Mouse (Mus musculus): ENCODE measurements at regions not wholly inside any gene's neighbourhood (a gene's known extent, or its start where the extent isn't known, plus 50 kb on each side); places are given as distances from the start of the nearest gene placed in this dataset.

DNA sequence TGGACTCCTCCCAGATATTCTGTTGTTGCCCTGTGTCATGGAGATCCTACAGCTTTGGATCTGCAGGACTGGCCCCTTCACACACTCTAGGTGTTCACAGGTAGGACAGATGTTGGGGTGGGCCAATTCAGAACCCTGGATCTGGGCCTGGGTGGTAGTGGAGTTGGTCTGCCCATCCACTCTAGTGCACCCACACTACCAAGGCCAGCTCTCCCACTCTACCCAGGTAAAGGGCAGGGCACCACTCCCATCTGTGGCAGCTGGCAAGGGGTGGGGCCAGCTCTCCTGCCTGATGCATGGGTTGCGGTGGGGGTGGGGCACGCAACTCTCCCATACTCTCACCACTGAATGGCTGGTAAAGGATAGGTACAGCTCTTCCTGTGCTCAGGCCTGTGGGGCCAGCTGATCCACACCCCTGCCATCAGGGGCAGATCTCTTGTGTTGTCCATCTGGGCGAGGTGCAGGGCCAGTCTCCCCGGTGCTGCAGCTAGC, 76.5 kb downstream of the Gja1 start:
- DNase-seq (ENCODE audit: low spot score): no peak

DNA sequence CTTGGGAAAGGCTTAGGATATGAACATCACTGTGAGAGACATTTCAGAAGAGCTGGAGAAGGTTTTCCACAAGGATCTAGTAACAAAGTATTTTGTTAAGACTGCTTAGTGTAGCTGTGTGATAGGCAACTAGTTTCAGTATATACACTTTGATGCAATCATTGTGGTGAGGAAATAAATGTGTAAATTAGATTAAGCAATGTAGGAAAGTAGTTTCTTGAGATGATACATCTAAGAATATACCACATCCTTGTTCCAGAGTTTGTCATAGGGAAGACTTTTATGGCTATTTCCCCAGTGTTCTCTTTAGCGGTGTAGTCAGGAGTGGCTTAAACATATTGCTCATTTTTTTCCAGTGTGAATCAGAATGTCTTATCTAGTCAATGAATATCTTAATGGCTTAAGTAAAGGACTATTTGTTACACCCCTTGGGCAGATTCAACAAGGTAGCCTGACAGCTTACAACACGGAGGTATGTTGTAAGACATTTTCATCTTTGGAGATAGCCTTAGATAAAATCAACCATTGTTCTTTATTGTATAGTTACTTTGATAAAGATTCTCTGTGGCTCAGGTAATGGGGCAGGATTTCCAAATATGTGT, 78.8 kb downstream of the Gja1 start:
- DNase-seq (ENCODE audit: low spot score): no peak

DNA sequence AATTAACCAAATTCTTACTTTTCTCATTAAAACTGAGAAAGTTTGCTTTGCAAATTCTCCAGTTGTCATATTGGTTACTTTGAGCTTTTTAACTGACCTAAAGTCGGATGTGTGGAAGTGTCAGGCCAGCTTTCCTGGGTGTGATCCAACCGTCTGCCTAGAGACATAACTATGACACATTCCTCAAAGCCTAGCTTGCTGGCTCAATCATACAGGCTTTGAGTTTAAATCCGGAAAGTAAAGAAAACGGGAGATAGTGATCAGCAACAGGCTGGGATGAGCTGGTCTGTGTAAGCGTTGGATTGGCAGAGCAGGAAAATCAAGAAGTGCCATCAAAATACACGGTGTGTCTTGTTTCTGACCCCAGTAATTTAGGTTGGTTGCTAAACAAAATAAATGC, 91.4 kb downstream of the Gja1 start:
- DNase-seq (ENCODE audit: low spot score): peak; percentile 18

GRCm38 (mm10) chr10:56468993-56469712, 92.0 kb downstream of the Gja1 start:
- DNase-seq (ENCODE audit: low spot score): peak; percentile 68

- no peak for DNase-seq (ENCODE audit: low spot score)
Observed at GRCm38 (mm10) chr10:56469895-56470294, 92.8 kb downstream of the Gja1 start.

DNA sequence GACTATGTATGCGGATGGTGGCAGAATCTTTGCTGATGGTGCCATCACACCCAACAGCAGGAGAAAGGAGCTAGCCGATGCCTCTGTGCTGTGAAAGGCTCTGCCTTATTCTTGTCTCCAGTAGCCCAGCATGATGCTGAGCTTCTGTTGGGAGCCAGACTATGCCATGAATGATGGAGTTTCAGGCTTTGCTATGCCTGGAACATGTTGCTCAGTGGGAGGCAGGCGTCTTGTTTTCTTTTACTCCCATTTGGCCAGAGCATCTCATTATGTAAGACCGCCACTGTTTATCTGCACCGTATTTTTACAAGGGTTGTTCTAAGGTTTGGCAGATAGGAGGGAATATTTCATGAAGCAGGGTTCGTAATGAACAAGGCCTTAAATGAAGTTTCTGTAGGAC, 97.8 kb downstream of the Gja1 start:
- DNase-seq (ENCODE audit: low spot score): no peak

GRCm38 (mm10) chr10:56482156-56482716, 105.1 kb downstream of the Gja1 start:
- DNase-seq (ENCODE audit: low spot score): no peak

DNA sequence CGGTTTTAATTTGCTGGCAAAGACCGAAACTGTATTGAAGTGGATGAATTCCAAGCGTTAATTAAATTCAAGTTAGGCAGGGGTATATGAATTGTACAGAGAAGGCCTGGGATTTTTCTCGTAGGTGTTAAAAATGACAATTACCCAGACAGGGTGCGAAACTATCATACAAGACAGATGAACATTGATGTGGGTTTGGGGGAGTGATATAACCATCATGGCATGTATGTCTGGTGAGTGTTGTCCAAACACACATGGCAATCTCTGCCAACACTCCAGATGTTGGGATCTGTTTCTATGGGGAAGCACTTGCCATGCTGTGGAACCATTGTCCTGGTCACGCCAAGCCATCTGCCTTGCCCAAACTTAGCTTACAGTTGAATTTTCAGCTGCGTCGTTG, 107.8 kb downstream of the Gja1 start:
- DNase-seq (ENCODE audit: low spot score): no peak

DNA sequence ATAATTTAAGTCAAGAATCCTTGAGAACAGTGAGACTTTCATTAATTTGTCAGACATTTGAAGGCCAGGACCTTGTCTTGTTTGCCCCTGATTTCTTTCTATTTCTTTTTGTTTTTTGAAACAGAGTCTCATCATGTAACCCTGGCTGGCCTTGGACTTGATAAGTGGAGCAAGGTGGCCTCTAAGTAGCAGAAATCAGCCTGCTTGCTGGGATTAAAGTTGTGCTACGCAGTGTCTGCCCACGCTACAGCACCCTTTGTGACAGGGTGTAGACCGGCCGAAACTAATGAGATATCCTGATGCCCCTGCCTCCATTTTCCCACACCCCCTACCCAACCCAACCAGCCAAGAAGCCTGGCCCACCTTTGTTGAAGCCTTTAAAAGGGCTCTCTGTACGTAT, 108.6 kb downstream of the Gja1 start:
- no peak for DNase-seq (ENCODE audit: low spot score)

DNA sequence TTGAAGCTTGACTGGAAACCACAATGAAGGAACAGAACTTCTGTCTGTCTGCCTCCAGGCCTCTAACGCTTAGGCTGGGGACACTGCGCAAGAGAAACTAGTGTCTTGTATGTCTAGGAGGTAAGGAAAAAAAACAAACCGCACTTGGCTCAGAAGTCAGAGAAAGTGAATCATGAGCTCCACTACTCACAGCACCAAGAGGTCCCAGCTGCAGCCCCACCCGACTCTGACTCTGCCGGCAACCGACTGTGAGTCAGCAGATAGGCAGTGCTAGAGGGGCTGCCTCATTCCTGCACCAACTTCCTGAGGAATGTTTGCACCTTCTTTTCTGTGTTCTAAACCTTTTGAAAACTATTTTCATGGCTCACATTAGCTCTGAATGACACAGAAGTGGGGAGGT, 109.5 kb downstream of the Gja1 start:
- DNase-seq (ENCODE audit: low spot score): no peak

GRCm38 (mm10) chr10:56493461-56493860, 116.3 kb downstream of the Gja1 start:
- no peak for DNase-seq (ENCODE audit: low spot score)

- no peak for DNase-seq (ENCODE audit: low spot score)
Observed at GRCm38 (mm10) chr10:56495352-56495751, 118.2 kb downstream of the Gja1 start.

DNA sequence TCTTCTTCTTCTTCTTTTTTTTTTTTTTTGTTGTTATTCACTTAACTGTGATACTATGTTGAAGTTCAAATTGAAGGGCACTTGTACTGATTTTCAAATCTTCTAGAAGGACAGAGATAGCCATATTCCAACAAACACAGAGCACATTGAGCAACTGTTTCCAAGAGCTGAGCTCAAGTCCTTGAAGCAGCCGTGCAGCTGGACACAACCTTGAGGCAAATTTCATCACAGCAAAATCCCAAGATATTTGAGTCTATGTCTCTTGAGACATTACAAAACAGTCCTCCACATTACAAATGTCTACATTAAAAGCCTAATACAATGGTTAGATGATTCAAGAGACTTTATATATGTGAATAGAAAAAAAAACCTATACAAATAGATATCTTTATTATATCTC, 141.9 kb downstream of the Gja1 start:
- DNase-seq (ENCODE audit: low spot score): no peak

DNA sequence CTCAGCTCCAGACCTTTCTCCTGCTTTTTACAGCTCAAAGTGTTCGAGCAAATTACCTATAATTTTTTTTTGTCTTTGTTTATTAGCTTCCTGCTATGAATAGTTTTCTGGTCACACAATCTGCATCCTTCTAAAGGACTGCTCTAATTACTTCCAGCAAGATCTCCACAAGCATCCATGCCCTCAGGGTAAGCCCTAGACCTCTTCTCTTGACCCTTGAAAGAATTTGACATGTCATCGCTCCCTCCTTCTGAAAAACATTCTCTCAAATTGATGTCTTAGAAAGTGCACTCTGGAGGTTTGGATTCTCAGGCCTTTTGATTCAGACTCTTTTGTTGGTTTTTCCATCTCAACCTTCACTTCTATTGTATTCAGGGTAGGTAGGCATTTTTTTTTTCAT, 148.7 kb downstream of the Gja1 start:
- peak; percentile 74 for DNase-seq (ENCODE audit: low spot score)

DNA sequence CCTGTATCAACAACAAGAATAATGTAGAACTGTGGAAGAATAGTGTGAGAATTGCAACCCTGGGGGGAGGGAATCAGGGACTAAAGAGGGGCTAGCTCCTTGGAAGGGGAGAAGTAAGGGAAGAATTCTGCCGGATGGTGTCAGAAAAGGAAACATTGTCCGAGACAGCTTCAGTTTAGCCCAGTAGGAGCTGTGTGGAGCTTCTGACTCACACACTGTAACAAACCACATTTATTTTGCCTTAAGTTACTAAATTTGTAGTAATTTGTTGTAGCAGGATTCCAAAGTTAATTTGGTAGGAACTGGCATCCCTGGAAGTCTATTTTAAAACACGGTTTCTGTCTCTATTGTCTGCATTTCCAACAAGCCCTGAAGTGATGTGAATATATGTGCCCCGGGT, 160.0 kb downstream of the Gja1 start:
- DNase-seq (ENCODE audit: low spot score): no peak

GRCm38 (mm10) chr10:56539827-56540511, 162.8 kb downstream of the Gja1 start:
- DNase-seq (ENCODE audit: low spot score): no peak

GRCm38 (mm10) chr10:56542106-56542505, 165.0 kb downstream of the Gja1 start:
- no peak for DNase-seq (ENCODE audit: low spot score)

DNA sequence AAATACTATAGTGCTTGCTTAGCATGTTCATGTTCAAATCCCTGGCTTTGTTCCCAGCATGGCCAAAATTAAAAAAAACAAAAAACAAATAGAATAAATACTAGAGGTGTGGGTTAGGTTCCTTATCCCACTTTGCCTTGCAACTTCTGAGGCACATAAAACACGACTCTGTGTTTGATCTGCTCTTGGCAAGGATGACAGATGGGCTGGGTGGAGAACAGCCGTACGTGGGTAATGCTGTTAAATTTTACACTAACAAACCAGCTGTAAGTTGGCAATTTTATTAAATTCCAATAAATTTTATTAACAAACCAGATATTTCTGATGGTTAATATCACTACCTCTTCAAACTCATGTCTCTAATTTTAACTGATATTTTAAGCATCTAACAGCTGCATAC, 168.9 kb downstream of the Gja1 start:
- no peak for DNase-seq (ENCODE audit: low spot score)

DNA sequence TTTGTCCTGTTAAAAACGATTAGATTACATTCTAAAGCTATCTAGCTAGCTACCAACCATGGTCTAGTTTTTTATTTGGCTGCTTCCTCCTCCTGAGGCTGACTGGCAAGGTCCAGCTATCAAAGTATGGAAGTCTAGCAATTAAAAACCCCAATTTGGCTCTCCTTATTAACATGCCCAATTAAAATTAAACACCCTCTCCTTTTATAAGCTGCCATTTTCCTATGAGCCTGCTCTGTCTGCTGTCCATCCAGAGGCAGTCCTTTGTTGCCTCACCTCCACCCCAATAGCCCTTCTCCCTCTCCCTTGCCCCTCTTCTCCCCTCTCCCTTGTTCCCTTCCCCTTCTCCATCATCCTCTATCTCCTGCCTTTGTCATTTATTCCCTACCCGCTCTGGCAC, 169.7 kb downstream of the Gja1 start:
- no peak for DNase-seq (ENCODE audit: low spot score)

DNA sequence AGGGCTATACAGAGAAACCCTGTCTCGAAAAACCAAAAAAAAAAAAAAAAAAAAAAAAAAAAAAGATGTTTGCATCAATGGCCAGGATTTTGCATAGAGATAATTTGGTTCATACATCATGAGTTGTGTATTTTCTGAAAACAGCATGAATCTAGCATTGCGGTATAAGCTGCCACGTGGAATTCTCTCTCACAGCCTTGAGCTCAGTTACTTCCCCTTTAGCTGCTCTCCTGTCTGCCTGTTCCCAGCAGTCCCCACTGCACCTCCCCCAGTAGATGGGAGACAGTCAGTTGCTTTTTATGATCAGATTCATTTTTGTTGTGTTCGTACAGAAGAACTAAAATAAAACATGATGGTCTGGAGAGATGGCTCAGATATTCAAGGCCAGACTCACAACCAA, 170.7 kb downstream of the Gja1 start:
- no peak for DNase-seq (ENCODE audit: low spot score)

DNA sequence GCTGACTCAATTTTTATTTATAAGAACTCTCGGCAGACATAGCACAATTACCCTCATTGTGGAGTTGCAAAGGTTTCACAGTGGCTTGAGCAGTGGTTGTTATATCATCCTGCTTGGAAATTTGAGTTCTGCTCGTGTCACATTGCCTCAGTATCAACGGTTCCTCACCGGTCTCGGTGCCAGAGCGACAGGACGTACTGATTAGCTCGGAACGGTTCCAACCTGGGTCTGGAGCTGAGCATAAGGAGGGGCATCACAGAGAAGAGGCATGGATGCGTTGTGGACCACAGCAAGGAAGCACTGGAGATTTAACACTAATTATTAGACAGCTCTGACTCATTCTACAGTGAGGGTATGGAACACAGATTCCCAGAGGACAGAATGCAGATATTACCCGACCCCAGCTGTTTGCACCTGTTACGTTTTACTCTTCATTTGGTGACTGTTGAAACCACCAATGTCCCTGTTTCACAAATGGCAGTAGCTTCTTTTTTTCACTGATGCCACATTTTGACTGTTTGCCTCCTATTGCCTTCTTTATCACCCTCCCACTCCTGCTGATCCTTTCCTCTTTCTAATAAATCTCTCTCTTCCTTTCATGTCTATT, 189.8 kb downstream of the Gja1 start:
- no peak for DNase-seq (ENCODE audit: low spot score)

DNA sequence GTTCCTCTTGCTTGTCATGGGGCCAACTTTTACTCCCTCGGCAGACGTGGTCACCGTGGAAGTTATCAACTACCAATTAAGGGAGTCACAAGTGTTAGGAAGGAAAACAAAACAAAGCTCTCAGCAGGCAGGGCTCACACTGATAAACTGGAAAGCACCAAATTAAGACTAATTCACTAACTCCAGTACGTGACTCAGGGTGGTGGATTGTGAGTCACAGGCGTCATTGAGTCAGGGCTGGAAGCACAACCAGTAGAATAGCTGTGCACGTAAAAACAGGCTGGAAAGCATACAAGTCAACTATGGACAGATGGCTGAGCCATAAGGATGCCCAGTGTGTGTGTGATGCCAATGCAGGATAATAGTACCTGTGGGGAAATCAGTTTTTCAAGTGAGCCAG, 204.9 kb downstream of the Gja1 start:
- DNase-seq (ENCODE audit: low spot score): no peak

DNA sequence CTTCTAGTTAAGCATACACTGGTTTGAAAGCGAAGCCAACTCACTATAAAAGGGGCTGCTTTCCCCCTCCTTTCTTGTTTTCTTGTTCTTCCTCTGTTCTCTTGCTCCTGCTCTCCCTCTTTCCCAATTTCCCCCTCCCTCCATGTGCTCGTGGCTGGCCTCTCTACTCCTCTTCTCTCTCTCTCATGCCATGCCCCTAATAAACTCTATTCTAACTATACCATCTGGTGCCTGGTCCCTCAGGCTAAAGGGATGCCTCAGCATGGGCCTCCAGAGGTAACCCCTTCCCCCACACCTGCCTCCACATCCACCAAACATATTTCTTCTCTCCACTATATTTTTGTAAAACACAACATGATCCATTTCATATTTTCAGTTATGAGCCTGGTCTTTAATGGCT, 210.1 kb downstream of the Gja1 start:
- no peak for DNase-seq (ENCODE audit: low spot score)

Measured in embryo, embryonic 10.5 days (tissue).